Mouse (Mus musculus): Measurements from ENCODE around the gene Zfand2b. TPM values are rescaled to one million over a fixed set of nuclear protein-coding genes. Genes with fewer than 3 reads are reported as not detected.

Gene Zfand2b
- 10 to 100 TPM; 27.5 to 31.4 TPM for total RNA-seq (2021)
- long read RNA-seq, experiment 1, transcript Zfand2b-204 (10 exons, 1,206 nt): major isoform, 19 of 56 reads
- long read RNA-seq, experiment 1, partial matches to known transcripts: 3 of 56 reads
- long read RNA-seq, experiment 1, other reads (novel, unspliced or antisense): 31 of 56 reads
- long read RNA-seq, experiment 2, transcript Zfand2b-201 (9 exons, 1,316 nt): minor isoform, 5 of 57 reads
- long read RNA-seq, experiment 2, transcript Zfand2b-204 (10 exons, 1,206 nt): major isoform, 22 of 57 reads
- long read RNA-seq, experiment 2, partial matches to known transcripts: 8 of 57 reads
- long read RNA-seq, experiment 2, other reads (novel, unspliced or antisense): 22 of 57 reads

DNA sequence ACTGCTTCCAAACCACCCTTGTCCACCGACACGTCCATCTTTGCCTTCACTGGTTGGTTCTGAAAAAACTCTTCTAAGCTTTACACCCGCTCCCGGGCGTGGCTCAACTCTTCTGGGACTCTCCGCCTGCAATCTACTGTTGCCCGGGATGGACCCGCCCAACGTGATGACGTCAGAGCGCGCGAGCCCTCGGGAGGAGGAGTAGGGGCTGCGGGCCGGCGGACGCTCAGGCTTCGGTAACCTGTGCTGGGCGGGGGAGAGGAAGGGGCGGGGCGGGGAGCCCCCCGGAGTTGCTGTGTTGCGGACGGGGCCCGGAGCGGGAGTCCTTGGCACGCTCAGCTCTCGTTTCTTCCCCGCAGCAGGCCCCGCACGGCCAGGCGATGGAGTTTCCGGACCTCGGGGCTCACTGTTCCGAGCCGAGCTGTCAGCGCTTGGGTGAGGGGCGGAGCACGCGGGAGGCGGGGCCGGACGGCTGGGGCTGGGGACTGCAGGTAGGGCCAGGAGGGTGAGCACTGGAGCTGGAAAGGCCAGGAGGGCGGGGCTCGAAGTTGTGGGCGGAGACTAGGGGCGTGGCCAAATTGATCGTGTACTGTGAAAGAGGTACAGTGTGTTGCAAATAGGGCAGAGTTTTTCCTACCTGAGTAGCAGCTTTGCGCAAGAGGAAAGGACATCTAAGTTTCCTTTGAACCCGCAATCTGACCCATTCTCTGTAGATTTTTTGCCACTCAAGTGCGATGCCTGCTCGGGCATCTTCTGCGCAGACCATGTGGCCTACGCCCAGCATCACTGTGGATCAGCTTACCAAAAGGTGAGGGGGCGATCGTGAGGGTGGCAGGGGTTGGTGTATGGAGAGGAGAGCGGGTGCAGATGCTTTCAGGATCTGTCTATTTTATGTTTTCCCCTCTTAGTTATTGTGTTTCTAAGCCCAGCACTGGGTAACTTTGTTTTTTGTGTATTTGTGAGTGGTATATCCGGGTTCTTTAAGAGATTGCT is at the start of gene Zfand2b:
Zfand2b (plus strand) TSS at position 175 of the 993 bp plus-strand sequence.
- peak; percentile 85 to 95 for DNase-seq (ENCODE audit: low spot score in 2 of 2)

DNA sequence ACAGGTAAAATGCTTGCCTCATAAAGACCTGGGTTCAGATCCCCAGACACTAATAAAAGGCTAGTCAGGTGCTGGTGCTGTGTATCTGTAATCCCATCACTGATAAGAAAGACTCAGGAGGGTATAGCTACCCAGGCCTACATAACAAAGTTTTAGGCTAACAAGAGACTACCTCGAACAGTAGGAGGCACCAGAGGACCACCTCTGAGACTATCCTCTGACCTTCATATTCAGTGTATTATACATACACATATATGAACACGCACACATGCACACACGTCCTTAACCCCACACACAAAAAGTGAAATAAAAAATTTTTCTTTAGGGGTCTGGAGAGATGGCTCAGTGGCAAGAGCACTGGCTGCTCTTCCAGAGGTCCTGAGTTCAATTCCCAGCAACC is 46.2 kb upstream of the Zfand2b start:
- DNase-seq (ENCODE audit: low spot score in 2 of 2): no peak

DNA sequence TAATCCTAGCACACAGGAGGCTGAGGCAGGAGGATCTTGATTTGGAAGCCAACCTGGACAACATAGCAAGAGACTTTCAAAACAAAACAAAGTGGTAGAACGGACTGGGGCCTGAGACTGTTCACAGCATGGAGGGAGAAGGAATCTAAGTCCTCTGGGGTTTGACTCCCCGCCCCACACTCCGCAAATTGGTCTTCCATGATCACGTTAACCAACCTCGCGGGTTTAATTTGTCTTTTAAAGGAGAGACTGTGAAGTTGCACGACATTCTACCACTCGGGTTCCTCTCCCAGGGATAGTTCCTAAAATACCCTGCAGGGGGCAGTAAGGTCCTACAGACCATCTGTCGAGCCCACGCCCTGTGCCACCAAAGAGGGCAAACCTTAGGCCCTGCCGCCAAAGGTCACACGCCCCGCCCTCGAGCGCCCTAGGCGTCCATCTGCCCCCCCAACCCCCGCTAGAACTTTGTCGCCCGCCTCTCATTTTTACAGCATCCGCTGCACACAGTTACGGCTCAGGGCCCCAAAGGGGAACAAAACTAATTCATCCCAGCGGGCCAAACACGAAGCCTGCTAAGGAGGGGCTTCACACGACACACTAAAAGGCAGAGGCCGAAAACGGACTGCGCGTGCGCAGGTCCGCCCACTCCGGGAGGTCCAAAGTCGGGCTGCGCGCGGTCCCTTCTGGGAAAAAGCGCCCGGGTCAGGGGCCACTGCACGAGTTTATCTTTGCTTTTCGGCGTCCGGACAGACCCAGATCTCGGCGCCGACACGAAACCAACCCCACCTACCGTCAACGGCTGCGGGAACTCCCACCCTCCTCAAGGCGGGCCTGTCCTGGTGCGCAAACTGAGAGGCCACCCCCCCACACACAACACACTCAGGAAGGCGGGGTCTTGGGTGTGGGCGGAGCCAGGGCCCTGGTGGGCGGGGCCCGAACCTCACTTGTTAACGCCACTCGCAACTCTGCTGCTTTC is 43.8 kb upstream of the Zfand2b start, which contains the start of gene Nhej1:
Nhej1 (minus strand) TSS at position 855 of the 976 bp plus-strand sequence.
- peak; percentile 89 to 90 for DNase-seq (ENCODE audit: low spot score in 2 of 2)

DNA sequence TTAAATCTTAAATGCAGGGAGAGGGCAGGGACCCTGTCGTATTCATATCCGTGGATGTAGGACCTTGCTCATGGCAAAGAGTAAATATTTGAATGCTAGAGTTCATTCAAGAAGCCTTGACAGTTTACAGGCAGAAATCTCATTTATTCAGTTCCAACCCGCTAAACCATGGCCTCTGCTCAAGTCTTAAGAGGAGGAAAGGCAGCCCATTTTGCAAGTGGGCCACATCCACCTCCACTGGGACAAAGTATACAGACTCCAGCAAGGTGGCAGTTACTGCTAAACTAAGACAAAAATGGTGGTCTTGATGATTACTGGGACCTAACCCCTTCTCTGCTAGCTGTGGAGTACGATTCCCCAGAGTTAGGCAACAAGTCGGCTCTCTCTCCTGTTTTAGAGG is 43.0 kb upstream of the Zfand2b start:
- DNase-seq (ENCODE audit: low spot score in 2 of 2): no peak

DNA sequence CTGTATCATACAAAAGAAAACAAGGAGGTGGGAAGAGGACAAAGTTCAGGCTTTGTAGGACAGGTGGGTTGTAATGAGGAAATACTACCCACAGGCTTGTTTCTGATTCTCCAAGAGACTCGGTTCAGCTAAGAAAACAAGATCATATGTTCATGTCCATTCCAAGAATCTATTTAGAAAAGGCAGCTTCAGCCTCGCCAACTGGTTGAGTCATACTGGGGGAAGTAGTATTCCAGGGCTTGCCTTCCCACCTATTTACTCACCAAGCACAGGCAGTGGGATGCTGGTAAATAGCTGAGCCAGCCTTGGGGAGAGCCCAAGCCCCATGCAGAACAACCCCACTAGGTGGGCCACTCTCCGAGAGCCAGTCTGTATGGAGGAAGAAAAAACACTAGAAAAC is 39.8 kb upstream of the Zfand2b start:
- DNase-seq (ENCODE audit: low spot score in 2 of 2): no peak

DNA sequence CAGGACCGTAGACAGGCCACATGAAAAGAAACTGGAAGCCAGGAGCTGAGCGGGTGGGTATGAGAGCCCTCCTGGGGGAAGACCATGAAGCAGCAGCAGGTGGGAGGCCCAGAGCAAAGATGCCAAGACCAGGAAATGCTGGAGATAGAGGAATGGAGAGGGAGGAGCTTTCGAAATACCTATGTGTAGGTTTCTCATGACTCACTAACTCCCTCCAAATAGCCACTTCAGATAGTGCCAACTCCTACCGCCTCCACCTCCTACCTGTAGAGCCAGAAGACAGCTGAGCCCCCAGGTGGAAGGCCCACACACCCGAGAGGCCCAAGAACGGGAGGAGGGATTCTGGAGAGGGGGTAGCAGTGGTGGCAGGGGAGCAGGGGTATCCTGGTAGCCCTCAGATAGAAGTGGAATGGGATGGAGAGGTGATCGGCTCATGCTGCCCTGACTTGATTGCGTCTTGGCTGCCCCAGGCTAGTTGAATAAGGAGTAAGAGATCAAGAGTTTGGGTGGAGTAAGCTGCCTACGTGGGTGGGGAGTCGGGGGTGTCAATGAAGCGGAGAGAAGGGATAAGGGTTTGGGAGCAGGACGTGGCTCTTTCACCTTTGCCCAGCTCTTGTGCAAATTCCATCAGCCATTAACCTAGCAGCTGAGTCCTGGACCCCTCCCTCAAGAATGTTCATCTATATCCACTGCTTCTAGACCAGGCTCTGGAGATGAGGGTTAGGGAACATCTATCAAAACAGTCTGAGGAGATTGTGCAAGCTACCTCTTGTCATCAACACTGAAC is 34.8 kb upstream of the Zfand2b start, which contains the start of gene Slc23a3:
Slc23a3 (minus strand) TSS at position 470 of the 787 bp plus-strand sequence.
- no peak for DNase-seq (ENCODE audit: low spot score in 2 of 2)

DNA sequence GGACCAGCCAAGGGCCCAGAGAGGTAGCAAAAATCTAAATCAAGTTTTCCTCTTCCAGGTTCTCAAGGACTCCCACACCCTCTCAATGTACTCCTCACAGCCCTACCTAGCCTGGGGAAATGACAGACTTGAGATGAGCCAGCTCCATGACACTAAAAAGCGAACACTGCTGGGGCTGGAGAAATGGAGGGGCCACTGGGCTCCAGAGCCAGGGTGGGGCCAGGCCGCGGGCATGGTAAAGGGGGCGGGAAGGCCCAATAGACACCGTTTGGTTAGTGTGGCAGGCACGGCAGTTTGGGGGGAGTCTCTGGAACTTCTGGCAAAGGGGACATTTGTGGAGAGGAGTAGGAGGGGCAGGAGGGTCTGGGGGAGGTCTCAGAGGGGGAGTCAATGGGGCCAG is 32.2 kb upstream of the Zfand2b start:
- DNase-seq (ENCODE audit: low spot score in 2 of 2): no peak

DNA sequence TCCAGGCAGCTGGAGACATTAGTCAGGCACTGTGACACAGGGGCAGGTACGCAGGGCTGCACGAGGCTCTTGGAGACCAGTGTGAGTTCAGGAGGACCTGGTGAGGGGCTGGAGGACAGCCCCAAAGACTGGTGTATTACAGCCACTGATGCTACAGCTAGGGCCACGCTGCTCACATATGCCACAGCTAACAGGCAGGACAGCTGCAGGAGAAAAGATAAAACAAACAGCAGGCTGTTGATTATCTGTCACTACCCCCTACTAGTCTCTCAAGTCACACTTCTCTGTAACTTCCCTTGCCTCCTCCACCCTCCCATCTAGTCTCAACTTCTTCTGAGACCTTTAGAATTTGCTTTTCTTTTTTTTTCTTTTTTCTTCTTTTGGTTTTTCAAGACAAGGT is 31.7 kb upstream of the Zfand2b start:
- DNase-seq (ENCODE audit: low spot score in 2 of 2): no peak

DNA sequence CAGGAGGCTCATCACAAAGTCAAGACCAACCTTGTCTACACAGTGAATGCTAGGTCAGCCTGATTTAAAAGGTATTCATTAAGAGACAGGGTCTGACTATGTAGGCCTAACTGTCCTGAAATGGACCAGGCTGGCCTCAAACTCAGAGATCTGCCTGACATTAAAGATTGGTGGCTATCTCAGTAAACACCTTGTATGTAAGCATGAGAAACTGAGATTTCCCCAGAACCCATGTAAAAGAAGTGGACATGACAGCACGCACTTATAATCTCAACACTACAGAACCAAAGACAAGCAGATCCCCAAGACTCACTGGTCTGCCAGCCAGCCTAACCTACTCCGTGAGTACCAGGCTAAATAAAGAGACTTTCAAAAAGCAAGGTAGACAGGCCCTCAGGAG is 30.0 kb upstream of the Zfand2b start:
- DNase-seq (ENCODE audit: low spot score in 2 of 2): no peak

DNA sequence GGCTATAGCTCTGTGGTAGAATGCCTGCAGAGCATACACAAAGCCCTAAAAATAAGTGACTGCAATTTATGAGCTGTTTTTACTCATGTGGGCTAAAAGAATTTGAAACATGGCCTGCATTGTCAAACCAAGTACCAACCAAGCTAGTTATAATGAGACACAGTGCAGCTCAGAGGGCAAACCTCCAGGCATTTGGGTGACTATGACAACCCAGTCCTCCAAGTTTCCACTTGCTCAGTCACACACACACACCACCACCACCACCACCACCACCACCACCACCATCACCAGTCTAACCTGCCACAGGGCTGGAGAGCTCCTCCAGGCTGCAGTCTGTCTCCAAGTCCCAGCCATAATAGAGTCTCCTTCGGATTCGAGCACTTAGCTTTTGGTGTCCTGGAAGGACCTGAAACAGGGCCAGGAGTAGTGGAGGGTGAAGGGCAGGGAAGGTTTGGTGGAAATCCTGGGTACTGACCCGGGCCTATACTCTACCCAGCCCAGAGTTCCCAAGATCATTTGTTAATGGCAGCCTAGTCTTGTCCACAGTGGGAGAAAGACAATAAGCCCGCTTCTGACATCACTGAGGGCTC is 27.8 kb upstream of the Zfand2b start:
- DNase-seq (ENCODE audit: low spot score in 2 of 2): no peak

DNA sequence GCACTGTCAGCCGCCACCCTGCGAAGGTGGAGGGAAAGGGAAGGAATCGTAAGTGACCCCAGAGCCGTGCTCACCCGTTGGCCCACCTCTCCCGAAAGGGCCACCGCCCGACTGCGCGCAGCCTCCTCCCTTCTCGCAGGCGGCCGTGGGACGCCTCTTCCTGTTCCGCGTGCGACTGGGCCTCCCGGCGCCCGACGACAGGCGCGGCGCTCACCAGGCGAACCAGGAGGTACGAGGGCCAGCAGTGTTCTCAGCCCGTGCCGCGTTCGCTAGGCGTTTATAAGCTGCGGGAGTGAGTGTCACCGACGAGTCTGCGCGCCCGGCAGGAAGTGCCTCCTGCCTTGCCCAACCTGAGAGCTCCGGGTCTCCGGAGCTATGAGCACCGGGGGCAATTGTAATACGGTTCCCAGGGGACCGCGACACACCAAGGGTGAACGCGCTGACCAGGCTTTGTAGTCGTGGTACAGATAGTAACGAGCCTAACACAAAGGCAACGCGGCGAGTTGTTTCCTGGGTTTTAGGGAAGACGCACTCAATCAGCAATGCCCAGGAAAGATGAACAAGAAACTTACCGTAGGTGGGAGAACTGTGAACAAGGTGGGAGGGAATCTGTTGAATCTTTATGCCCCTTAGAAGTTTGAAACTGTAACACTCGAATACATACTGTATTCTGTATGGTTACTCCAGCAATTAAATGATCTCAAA is 26.8 kb upstream of the Zfand2b start:
- DNase-seq (ENCODE audit: low spot score in 2 of 2): peak; percentile 46 to 51

DNA sequence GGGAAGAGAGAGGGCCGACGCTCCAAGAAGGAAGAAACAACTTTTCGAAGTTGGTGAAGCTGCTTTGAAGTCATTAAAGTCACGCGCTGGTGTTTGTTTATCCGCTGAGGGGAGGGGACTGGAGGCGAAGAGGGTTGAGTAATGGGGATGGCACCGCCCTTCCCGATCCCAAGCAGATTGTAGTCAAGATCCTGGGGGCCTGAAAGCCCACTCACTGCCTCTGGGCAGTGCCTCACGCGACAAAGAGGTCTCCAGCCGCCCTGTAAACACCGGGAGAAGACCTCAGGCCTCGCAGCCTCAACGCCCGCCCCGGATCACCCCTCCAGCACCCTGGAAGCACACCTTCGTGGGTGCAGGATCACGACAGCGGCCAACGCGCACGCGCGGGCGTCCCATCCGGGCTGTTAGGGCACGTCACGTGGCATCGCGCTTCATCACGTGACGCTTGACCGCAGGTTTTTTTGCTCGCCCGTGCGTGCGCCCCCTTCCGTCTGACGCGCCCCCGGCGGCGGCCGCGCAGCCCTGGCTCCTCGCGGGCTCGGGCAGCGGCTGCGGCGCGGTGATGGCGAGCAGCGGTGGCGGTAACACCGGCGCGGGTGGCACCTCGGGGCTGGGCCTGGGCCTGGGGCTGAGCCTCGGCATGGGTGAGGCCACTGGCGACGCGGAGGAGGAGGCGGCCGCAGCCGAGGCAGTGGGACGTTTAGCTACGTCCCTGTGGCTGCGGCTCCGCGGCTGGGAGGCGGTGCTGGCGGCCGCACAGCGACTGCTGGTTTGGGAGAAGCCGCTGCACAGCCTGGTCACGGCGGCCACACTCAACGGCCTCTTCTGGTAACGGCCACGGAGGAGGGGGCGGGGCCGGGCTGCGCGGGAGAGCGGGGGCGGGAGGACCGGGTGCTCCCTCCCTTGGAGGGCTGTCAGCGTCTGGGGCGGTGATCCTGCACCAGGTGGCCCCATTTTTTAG is 25.9 kb upstream of the Zfand2b start, which contains the start of the genes Cnppd1 and Retreg2:
Cnppd1 (minus strand) TSS at position 411 of the 961 bp plus-strand sequence.
Retreg2 (plus strand) TSS at position 478 of the 961 bp plus-strand sequence.
- peak; percentile 94 to 97 for DNase-seq (ENCODE audit: low spot score in 2 of 2)

DNA sequence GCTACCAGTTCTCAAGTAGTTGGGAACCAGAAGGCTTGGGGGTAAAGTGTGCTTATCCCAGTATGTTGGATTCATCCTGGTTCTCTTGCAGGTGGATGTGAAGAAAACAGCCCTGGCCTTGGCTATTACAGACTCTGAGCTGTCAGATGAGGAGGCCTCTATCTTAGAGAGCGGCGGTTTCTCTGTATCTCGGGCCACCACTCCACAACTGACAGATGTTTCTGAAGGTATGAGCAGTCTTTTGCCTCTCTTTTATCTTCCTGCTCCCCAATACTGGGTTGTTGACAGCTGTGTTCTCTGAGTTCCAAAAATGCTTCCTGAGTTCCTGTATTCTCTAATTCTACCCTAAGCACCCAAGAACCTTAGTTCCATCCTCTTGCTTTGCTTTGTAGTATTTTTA is 22.9 kb upstream of the Zfand2b start:
- DNase-seq (ENCODE audit: low spot score in 2 of 2): no peak

DNA sequence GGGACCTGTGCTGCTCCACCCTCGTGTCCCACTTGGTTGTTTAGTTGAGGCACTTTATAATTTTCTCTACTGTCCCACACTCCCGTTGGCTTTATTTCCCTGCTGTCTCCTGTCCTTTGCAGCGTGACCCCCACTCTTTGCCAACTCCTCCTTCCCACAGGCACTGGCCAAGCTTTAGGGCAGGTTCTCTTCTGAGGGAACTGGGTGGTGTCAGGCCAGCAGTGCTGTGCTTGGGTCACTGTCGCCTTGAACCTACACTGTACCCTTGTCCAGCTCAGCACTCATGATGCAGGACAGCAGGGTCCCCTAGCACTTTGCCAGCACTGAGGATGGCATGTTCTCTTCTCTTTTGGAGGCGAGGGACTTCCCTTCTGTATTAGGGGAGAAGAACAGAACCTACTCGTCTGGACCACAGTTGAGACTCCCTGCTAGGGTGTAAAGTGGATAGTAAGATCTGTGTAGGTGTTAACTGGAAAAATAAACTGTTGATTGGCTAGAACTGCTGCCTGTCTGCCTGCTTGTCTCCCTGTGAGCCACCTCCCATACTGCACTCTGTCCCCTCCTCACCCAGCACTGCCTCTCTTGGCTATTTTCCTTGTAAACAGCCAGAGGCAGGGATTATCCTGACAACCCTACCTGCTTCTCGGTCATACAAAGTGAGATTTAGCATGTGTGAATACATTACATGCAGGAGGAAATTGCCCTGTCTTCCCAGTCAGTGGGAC is 20.9 kb upstream of the Zfand2b start:
- DNase-seq (ENCODE audit: low spot score in 2 of 2): no peak

DNA sequence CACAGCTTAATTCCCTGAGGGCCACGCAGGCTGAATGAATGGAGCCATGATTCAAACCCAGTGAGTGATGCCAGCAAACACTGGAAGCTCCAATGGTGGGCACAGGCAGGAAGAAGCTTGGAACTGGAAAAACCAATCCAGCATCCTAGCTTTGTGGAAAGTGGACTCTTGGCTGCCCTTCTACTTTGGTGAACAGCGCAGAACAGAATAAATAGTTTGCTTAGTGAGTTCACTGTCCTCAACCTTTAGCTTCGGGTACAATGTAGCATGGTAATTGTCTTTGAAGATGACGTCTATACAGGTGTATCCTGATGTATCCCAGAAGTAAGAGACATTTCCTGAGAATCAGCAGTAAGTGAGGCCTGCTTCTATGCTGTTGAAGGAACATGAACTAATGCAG is 19.7 kb upstream of the Zfand2b start:
- no peak for DNase-seq (ENCODE audit: low spot score in 2 of 2)

DNA sequence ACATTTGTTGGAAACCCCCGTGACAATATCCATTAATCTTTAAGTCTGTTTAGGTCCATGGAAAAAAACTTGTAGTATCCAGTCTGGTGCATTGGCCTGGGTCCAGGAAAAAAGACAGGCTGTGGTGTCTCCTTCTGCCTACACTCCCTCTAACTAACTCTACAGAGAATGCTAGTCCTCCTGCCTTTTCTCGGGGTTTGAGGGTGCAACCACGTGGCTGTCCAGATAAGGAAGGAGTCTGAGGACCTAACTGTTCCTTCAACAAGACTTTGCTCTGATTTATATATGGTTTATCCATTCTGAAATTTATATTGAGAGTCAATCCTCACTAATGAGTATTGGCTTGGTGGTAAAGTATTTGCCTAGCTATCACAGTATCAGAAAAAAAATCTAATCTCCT is 12.6 kb upstream of the Zfand2b start:
- DNase-seq (ENCODE audit: low spot score in 2 of 2): no peak

DNA sequence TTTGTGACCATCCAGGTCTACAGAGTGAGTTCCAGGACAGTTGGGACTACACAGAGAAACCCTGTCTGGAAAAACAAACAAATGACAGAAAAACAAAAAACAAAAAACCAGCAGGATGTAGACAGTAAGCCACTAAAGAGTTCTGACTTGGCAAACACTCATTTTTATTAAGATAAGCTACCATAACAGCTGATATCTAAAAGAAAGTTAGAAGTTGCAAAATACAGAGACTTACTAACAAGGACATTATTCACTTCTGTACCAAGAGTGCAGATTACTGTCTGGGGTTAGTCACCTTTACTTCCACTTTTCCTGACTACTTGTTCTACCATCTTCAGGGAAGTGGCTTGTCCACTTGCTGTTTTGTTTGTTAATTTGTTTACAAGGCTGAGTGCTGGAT is 9.5 kb upstream of the Zfand2b start:
- DNase-seq (ENCODE audit: low spot score in 2 of 2): no peak
